Mouse (Mus musculus) stomach, embryonic 16.5 days (tissue): ENCODE data around the gene Apold1. TPM values are rescaled to one million over a fixed set of nuclear protein-coding genes. Genes with fewer than 3 reads are reported as not detected.

ENCODE experiments used
- ATAC-seq: fragments of 200-750 bp; cut with Nextera tagmentation; 2 replicates; pipeline ENCODE4 v1.8.0; 2017; ENCODE audit warnings: moderate number of reproducible peaks, moderate TSS enrichment; ENCODE audit not compliant: insufficient read depth, low FRiP score
- H3K27ac ChIP-seq: fragments of 300-500 bp; sonication (generic); 2 replicates; pipeline ENCODE4 v1.5.1; 2014; ENCODE audit warnings: low read length
- H3K27me3 ChIP-seq: fragments of 300-500 bp; sonication (generic); 2 replicates; pipeline ENCODE4 v1.6.1; 2014; ENCODE audit warnings: low read length, control low read depth, mixed read lengths; ENCODE audit not compliant: control insufficient read depth, insufficient read depth
- H3K36me3 ChIP-seq: fragments of 300-500 bp; sonication (generic); 2 replicates; pipeline ENCODE4 v1.6.1; 2014; ENCODE audit warnings: low read length; ENCODE audit not compliant: control insufficient read depth, insufficient read depth
- H3K4me1 ChIP-seq: fragments of 300-500 bp; sonication (generic); 2 replicates; pipeline ENCODE4 v1.6.1; 2014; ENCODE audit warnings: low read length, control low read depth, mixed read lengths; ENCODE audit not compliant: control insufficient read depth, insufficient read depth
- H3K4me2 ChIP-seq: fragments of 300-500 bp; sonication (generic); 2 replicates; pipeline ENCODE4 v1.6.1; 2014; ENCODE audit warnings: low read depth, low read length, mixed read lengths
- H3K4me3 ChIP-seq: fragments of 300-500 bp; sonication (generic); replicated peaks from 2 replicates; pipeline ENCODE4 v1.5.1; 2014; ENCODE audit warnings: mild to moderate bottlenecking, low read length
- H3K9ac ChIP-seq: fragments of 300-500 bp; sonication (generic); 2 replicates; pipeline ENCODE4 v1.6.1; 2014; ENCODE audit warnings: low read length
- H3K9me3 ChIP-seq: fragments of 300-500 bp; sonication (generic); replicated peaks from 2 replicates; pipeline ENCODE4 v1.6.1; 2016; ENCODE audit warnings: low read length, control low read depth; ENCODE audit not compliant: control insufficient read depth
- WGBS: fragments of 180-500 bp; shearing (Covaris S2); extraction: QIAGEN DNeasy Blood & Tissue Kit; methylation state at CpG from one replicate; pipeline ENCODE4 v1.1.7; 2014; 5-methylcytosine and 5-hydroxymethylcytosine counted together
- polyA plus RNA-seq: library from polyadenylated mRNA; unstranded; fragments of >200 nt; fragmentation: Nextera tagmentation; extraction: Ambion mirVana; gene quantifications from 2 replicates; pipeline ENCODE4 v1.2.1, GENCODE M21; 2015

Apold1 gene
- polyA plus RNA-seq, 1 experiment from 2014 or later = 2.9 TPM

GRCm38 (mm10) chr6:134990674-134991073 is 9.2 kb downstream of the Apold1 start:
- H3K4me1 ChIP-seq = no peaks in the 10 kb centered on the region
- no peak for ATAC-seq
- H3K36me3 ChIP-seq = no peaks in the 10 kb centered on the region
- H3K9me3 ChIP-seq = no peaks in the 10 kb centered on the region
- H3K4me3 ChIP-seq = no peak overlapping the region
- no peak overlapping the region for H3K4me2 ChIP-seq
- no peak overlapping the region for H3K9ac ChIP-seq
- no peaks in the 10 kb centered on the region for H3K27me3 ChIP-seq
- no peak overlapping the region for H3K27ac ChIP-seq
- WGBS = 81% methylated on average over 6 of the region's 6 CpGs

- H3K27ac ChIP-seq = no peak overlapping the region
- no peaks in the 10 kb centered on the region for H3K36me3 ChIP-seq
- no peak overlapping the region for H3K4me3 ChIP-seq
- 65% methylated on average over 12 of the region's 12 CpGs for WGBS
- H3K27me3 ChIP-seq = no peaks in the 10 kb centered on the region
- ATAC-seq = no peak
- no peaks in the 10 kb centered on the region for H3K9me3 ChIP-seq
- H3K4me1 ChIP-seq = no peaks in the 10 kb centered on the region
- H3K4me2 ChIP-seq = no peak overlapping the region
- no peak overlapping the region for H3K9ac ChIP-seq
Measured at GRCm38 (mm10) chr6:134994031-134994651, 12.6 kb downstream of the Apold1 start.

DNA sequence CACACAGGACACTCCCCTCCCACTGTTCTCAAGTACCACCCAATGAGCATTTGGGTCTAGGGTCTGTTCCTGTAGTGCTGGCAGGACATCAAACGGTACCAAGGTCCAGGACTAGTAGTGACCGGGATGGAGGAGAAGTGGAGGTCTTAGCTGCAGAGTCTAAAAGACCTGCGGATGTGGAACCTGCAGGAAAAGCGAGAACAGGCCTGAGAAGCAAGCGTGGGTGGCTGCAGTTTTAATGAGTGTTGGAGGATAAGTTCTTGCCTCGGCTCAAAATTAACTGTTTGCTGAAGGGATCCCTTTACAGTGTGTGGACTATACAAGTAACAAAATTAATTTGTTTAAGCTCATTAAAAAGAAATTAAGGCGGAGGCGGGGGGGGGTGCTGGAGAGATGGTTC is 13.5 kb downstream of the Apold1 start:
- whole genome bisulfite sequencing = 74% methylated on average over 8 of the region's 8 CpGs
- Histone ChIP-seq H3K4me3 (no peak overlapping the region), H3K9me3 (no peaks in the 10 kb centered on the region), H3K4me2 (no peak overlapping the region), H3K27ac (no peak overlapping the region), H3K4me1 (no peaks in the 10 kb centered on the region), H3K36me3 (no peaks in the 10 kb centered on the region), H3K27me3 (no peaks in the 10 kb centered on the region), H3K9ac (no peak overlapping the region)
- ATAC-seq = no peak

GRCm38 (mm10) chr6:134996918-134997317 is 15.4 kb downstream of the Apold1 start:
- Histone ChIP-seq H3K36me3 (no peaks in the 10 kb centered on the region), H3K4me2 (no peak overlapping the region), H3K4me3 (no peak overlapping the region), H3K9ac (no peak overlapping the region), H3K9me3 (no peaks in the 10 kb centered on the region), H3K27me3 (no peaks in the 10 kb centered on the region), H3K27ac (no peak overlapping the region), H3K4me1 (no peaks in the 10 kb centered on the region)
- no peak for ATAC-seq
- WGBS = 83% methylated on average over 2 of the region's 2 CpGs

DNA sequence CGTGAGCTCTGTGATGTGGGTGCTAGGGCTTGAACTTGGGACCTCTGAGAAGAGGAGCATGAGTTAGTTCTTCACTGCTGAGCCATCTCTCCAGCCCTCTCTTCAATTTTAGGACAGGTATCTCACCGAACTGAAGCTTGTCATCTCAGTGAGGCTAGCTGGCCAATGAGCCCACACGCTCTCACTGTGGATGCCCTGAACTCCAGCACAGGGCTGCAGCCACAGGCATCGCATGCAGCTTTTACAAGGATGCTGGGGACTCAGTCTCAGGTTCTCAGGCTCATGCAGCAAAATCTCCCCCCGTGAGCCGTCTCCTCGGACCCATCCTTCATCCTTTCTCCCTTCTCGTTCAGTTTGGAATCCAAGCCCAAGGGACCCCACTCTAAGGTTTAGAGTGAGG is 16.6 kb downstream of the Apold1 start:
- Histone ChIP-seq H3K4me2 (no peak overlapping the region), H3K36me3 (no peaks in the 10 kb centered on the region), H3K9me3 (no peaks in the 10 kb centered on the region), H3K27ac (no peak overlapping the region), H3K9ac (no peak overlapping the region), H3K27me3 (no peaks in the 10 kb centered on the region), H3K4me3 (no peak overlapping the region), H3K4me1 (no peaks in the 10 kb centered on the region)
- 76% methylated on average over 8 of the region's 8 CpGs for WGBS
- ATAC-seq = no peak

DNA sequence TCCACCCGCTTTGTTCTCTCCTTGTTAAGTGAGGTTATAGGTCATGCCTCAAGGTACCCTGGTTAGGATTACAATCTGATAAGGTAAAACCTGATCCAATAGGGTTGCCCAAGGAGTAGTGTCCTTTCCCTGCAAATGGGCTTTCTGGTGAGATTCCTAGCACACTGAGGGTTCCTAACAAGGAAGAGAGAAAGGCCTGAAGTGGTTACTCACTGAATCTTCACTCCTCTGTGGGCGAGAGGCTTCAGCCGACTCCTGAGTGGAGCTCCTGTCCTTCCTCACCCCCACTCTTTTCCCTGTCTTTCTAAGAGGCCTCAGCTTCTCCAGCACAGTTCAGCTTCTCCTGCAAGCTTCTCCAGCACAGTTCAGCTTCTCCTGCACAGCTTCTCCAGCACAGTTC is 17.3 kb downstream of the Apold1 start:
- Histone ChIP-seq H3K4me2 (no peak overlapping the region), H3K9me3 (no peaks in the 10 kb centered on the region), H3K4me3 (no peak overlapping the region), H3K27ac (no peak overlapping the region), H3K9ac (no peak overlapping the region), H3K36me3 (no peaks in the 10 kb centered on the region), H3K4me1 (no peaks in the 10 kb centered on the region), H3K27me3 (no peaks in the 10 kb centered on the region)
- WGBS = 58% methylated on average over 3 of the region's 3 CpGs
- ATAC-seq = no peak

- H3K4me1 ChIP-seq = no peaks in the 10 kb centered on the region
- H3K9me3 ChIP-seq = no peaks in the 10 kb centered on the region
- no peaks in the 10 kb centered on the region for H3K27me3 ChIP-seq
- no peak for ATAC-seq
- H3K27ac ChIP-seq = no peak overlapping the region
- no peak overlapping the region for H3K9ac ChIP-seq
- H3K4me2 ChIP-seq = no peak overlapping the region
- WGBS = 52% methylated on average over 4 of the region's 4 CpGs
- no peaks in the 10 kb centered on the region for H3K36me3 ChIP-seq
- H3K4me3 ChIP-seq = no peak overlapping the region
Measured at GRCm38 (mm10) chr6:135000272-135000671, 18.8 kb downstream of the Apold1 start.

DNA sequence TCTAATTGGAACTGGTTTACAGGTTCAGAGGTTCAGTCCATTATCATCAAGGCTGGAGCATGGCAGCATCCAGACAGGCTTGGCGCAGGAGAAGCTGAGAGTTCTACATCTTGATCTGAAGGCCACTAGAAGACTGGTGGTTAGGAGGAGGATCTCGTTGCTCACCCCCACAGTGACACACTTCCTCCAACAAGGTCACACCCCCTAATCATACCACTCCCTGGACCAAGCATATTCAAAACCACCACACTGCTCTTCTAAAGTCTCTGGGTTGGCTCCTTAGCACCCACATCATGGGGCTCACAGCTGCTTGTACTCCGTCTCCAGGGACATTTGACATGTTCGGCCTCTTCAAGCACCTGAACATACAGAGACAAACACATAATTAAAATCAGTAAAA is 20.5 kb downstream of the Apold1 start:
- Histone ChIP-seq H3K9me3 (no peaks in the 10 kb centered on the region), H3K27me3 (no peaks in the 10 kb centered on the region), H3K36me3 (no peaks in the 10 kb centered on the region), H3K4me1 (no peaks in the 10 kb centered on the region), H3K4me3 (no peak overlapping the region), H3K9ac (no peak overlapping the region), H3K4me2 (no peak overlapping the region), H3K27ac (no peak overlapping the region)
- 85% methylated on average over 4 of the region's 4 CpGs for WGBS
- ATAC-seq = no peak

DNA sequence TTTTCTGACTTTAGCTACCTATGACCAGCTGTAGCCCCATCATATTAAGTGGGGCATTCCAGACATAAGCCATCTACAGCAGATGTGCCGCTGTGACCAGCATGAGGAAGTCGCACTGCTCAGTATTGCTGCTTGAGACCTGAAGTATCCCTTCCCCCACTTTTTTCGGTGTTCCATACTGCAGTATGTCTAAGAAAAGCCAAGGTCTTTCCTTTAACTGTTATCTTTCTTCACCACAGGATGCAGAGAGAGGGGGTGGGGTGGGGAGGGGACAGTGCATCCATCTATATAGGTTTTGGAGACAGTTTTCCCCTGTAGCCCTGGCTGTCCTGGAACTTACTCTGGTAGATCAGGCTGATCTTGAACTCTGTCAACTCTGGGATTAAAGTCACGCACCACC is 24.9 kb downstream of the Apold1 start:
- H3K9me3 ChIP-seq = no peaks in the 10 kb centered on the region
- H3K4me3 ChIP-seq = no peak overlapping the region
- H3K4me2 ChIP-seq = no peak overlapping the region
- no peak overlapping the region for H3K27ac ChIP-seq
- WGBS = 86% methylated on average over 4 of the region's 4 CpGs
- no peaks in the 10 kb centered on the region for H3K4me1 ChIP-seq
- no peak overlapping the region for H3K9ac ChIP-seq
- H3K36me3 ChIP-seq = no peaks in the 10 kb centered on the region
- ATAC-seq = no peak
- no peaks in the 10 kb centered on the region for H3K27me3 ChIP-seq
